Mouse (Mus musculus) MEL (cell line): Measurements from ENCODE around the gene Bace1. TPM values are rescaled to one million over a fixed set of nuclear protein-coding genes. Genes with fewer than 3 reads are reported as not detected.

Source experiments
- DNase-seq: peaks from one replicate; pipeline ENCODE4 v3.0.0; 2011; ENCODE audit warnings: low read depth, low spot score
- H3K27ac ChIP-seq: 2 replicates; pipeline ENCODE4 v1.5.1; 2012; ENCODE audit warnings: low read depth, mild to moderate bottlenecking, control low read depth, low read length, moderate library complexity; ENCODE audit not compliant: control insufficient read depth
- H3K27me3 ChIP-seq, 2 experiments: fragments of 150-350 bp in 1 of 2; sonication (generic) in 1 of 2; 2 replicates each; pipeline ENCODE4 v1.6.1; 2012; ENCODE audit warnings: low read length in 2 of 2, mild to moderate bottlenecking in 2 of 2, improper control_type of control experiment in 1 of 2, moderate library complexity in 1 of 2; ENCODE audit not compliant: insufficient read depth in 2 of 2, control insufficient read depth in 1 of 2
- H3K36me3 ChIP-seq, 2 experiments: 2 replicates each; pipeline ENCODE4 v1.6.1; 2012 to 2014; ENCODE audit warnings: low read length in 2 of 2, improper control_type of control experiment in 1 of 2, inconsistent platforms in 1 of 2, mild to moderate bottlenecking in 1 of 2; ENCODE audit not compliant: insufficient read depth in 2 of 2, control insufficient read depth in 1 of 2
- H3K4me1 ChIP-seq, 2 experiments: fragments of 150-350 bp in 1 of 2; sonication (generic) in 1 of 2; 2 replicates each; pipeline ENCODE4 v1.6.1; 2012; ENCODE audit warnings: low read length in 2 of 2, improper control_type of control experiment in 1 of 2, mild to moderate bottlenecking in 1 of 2; ENCODE audit not compliant: insufficient read depth in 2 of 2, control insufficient read depth in 1 of 2
- H3K4me3 ChIP-seq, 2 experiments: fragments of 150-350 bp in 1 of 2; sonication (generic) in 1 of 2; 2 replicates each; pipeline ENCODE4 v1.5.1; 2012; ENCODE audit warnings: low read depth in 2 of 2, low read length in 2 of 2, mild to moderate bottlenecking in 2 of 2, moderate library complexity in 2 of 2, control low read depth in 1 of 2, improper control_type of control experiment in 1 of 2; ENCODE audit not compliant: control insufficient read depth in 1 of 2, insufficient read depth in 1 of 2
- H3K79me2 ChIP-seq: 2 replicates; pipeline ENCODE4 v1.6.1; 2012; ENCODE audit warnings: mild to moderate bottlenecking, low read length, moderate library complexity; ENCODE audit not compliant: control insufficient read depth, poor library complexity, insufficient read depth
- H3K9ac ChIP-seq: 2 replicates; pipeline ENCODE4 v1.6.1; 2012; ENCODE audit warnings: low read depth, mild to moderate bottlenecking, control low read depth, low read length, moderate library complexity; ENCODE audit not compliant: control insufficient read depth, poor library complexity, severe bottlenecking
- H3K9me3 ChIP-seq: fragments of 150-350 bp; sonication (generic); replicated peaks from 2 replicates; pipeline ENCODE4 v1.6.1; 2012; ENCODE audit warnings: mild to moderate bottlenecking, low read length, improper control_type of control experiment, moderate library complexity; ENCODE audit not compliant: insufficient read depth
- BHLHE40 ChIP-seq: IDR thresholded peaks from 2 replicates; pipeline ENCODE4 v1.6.1; 2012; ENCODE audit warnings: low read depth, mild to moderate bottlenecking, inconsistent platforms, low read length, improper control_type of control experiment, borderline replicate concordance
- CHD1 ChIP-seq: IDR thresholded peaks from 2 replicates; pipeline ENCODE4 v1.6.1; 2012; ENCODE audit warnings: low read depth, mild to moderate bottlenecking, inconsistent platforms, low read length, improper control_type of control experiment
- CHD2 ChIP-seq: IDR thresholded peaks from 2 replicates; pipeline ENCODE4 v1.6.1; 2011; ENCODE audit warnings: low read length, improper control_type of control experiment
- CTCF ChIP-seq, 3 experiments: IDR thresholded peaks in 2 of 3; conservative IDR thresholded peaks in 1 of 3; 2 replicates each; pipeline ENCODE4 v1.5.1; 2011 to 2012; ENCODE audit warnings: low read length in 3 of 3, low read depth in 2 of 3, mild to moderate bottlenecking in 2 of 3, improper control_type of control experiment in 1 of 3, inconsistent platforms in 1 of 3, mixed read lengths in 1 of 3, moderate library complexity in 1 of 3; ENCODE audit not compliant: control insufficient read depth in 1 of 3, insufficient read depth in 1 of 3, poor library complexity in 1 of 3, severe bottlenecking in 1 of 3
- E2F4 ChIP-seq: IDR thresholded peaks from 2 replicates; pipeline ENCODE4 v1.6.1; 2011; ENCODE audit warnings: low read depth, low read length, improper control_type of control experiment, borderline replicate concordance
- ELF1 ChIP-seq: IDR thresholded peaks from 2 replicates; pipeline ENCODE4 v1.6.1; 2014; ENCODE audit warnings: low read depth, mild to moderate bottlenecking, inconsistent platforms, low read length, improper control_type of control experiment, moderate library complexity
- EP300 ChIP-seq, 2 experiments: IDR thresholded peaks; 2 replicates each; pipeline ENCODE4 v1.6.1; 2011; ENCODE audit warnings: improper control_type of control experiment in 2 of 2, low read length in 2 of 2, low read depth in 1 of 2, mild to moderate bottlenecking in 1 of 2
- ETS1 ChIP-seq: IDR thresholded peaks from 2 replicates; pipeline ENCODE4 v1.6.1; 2012; ENCODE audit warnings: low read depth, mild to moderate bottlenecking, inconsistent platforms, low read length, improper control_type of control experiment, moderate library complexity
- GABPA ChIP-seq: IDR thresholded peaks from 2 replicates; pipeline ENCODE4 v1.6.1; 2012; ENCODE audit warnings: low read depth, mild to moderate bottlenecking, inconsistent platforms, low read length, improper control_type of control experiment, moderate library complexity
- GATA1 ChIP-seq: IDR thresholded peaks from 2 replicates; pipeline ENCODE4 v1.6.1; 2011; ENCODE audit warnings: low read depth, low read length, improper control_type of control experiment
- HCFC1 ChIP-seq: IDR thresholded peaks from 2 replicates; pipeline ENCODE4 v1.6.1; 2012; ENCODE audit warnings: low read depth, mild to moderate bottlenecking, inconsistent platforms, low read length, improper control_type of control experiment, moderate library complexity
- JUND ChIP-seq: IDR thresholded peaks from 2 replicates; pipeline ENCODE4 v1.6.1; 2011; ENCODE audit warnings: low read depth, mild to moderate bottlenecking, improper control_type of control experiment, low read length
- KAT2A ChIP-seq: conservative IDR thresholded peaks from 2 replicates; pipeline ENCODE4 v1.6.1; 2012; ENCODE audit warnings: low read depth, low read length, improper control_type of control experiment, inconsistent platforms
- MAFK ChIP-seq: IDR thresholded peaks from 2 replicates; pipeline ENCODE4 v1.6.1; 2011; ENCODE audit warnings: low read depth, mild to moderate bottlenecking, low read length, improper control_type of control experiment, borderline replicate concordance
- MAX ChIP-seq: IDR thresholded peaks from 2 replicates; pipeline ENCODE4 v1.6.1; 2011; ENCODE audit warnings: low read length, improper control_type of control experiment
- MAZ ChIP-seq: IDR thresholded peaks from 2 replicates; pipeline ENCODE4 v1.6.1; 2012; ENCODE audit warnings: low read depth, mild to moderate bottlenecking, inconsistent platforms, low read length, improper control_type of control experiment
- MEF2A ChIP-seq: IDR thresholded peaks from 2 replicates; pipeline ENCODE4 v1.6.1; 2014; ENCODE audit warnings: low read depth, mild to moderate bottlenecking, inconsistent platforms, low read length, improper control_type of control experiment; ENCODE audit not compliant: poor library complexity, insufficient replicate concordance, severe bottlenecking; ENCODE audit errors: extremely low read depth
- MXI1 ChIP-seq: IDR thresholded peaks from 2 replicates; pipeline ENCODE4 v1.6.1; 2011; ENCODE audit warnings: mild to moderate bottlenecking, low read depth, low read length, improper control_type of control experiment
- MYB ChIP-seq: IDR thresholded peaks from 2 replicates; pipeline ENCODE4 v1.6.1; 2011; ENCODE audit warnings: mild to moderate bottlenecking, low read depth, low read length, improper control_type of control experiment
- NELFE ChIP-seq: IDR thresholded peaks from 2 replicates; pipeline ENCODE4 v1.6.1; 2011; ENCODE audit warnings: low read depth, low read length, improper control_type of control experiment
- NRF1 ChIP-seq: IDR thresholded peaks from 2 replicates; pipeline ENCODE4 v1.6.1; 2014; ENCODE audit warnings: low read depth, mild to moderate bottlenecking, inconsistent platforms, low read length, improper control_type of control experiment, moderate library complexity; ENCODE audit not compliant: poor library complexity, insufficient read depth, severe bottlenecking
- POLR2A ChIP-seq, 2 experiments: IDR thresholded peaks; 2 replicates each; pipeline ENCODE4 v1.6.1; 2011 to 2012; ENCODE audit warnings: low read length in 2 of 2, mild to moderate bottlenecking in 2 of 2, control low read depth in 1 of 2, improper control_type of control experiment in 1 of 2, low read depth in 1 of 2, moderate library complexity in 1 of 2; ENCODE audit not compliant: control insufficient read depth in 1 of 2, insufficient read depth in 1 of 2, poor library complexity in 1 of 2
- POLR2AphosphoS2 ChIP-seq: IDR thresholded peaks from 2 replicates; pipeline ENCODE4 v1.6.1; 2011; ENCODE audit warnings: low read length, improper control_type of control experiment
- POLR2AphosphoS5 ChIP-seq: IDR thresholded peaks from 2 replicates; pipeline ENCODE4 v1.6.1; 2012; ENCODE audit warnings: low read depth, borderline replicate concordance, mild to moderate bottlenecking, inconsistent platforms, low read length, moderate library complexity, mixed read lengths
- RAD21 ChIP-seq: IDR thresholded peaks from 2 replicates; pipeline ENCODE4 v1.6.1; 2011; ENCODE audit warnings: mild to moderate bottlenecking, low read depth, low read length, improper control_type of control experiment
- RCOR1 ChIP-seq: IDR thresholded peaks from 2 replicates; pipeline ENCODE4 v1.6.1; 2012; ENCODE audit warnings: low read depth, mild to moderate bottlenecking, inconsistent platforms, low read length, improper control_type of control experiment
- SIN3A ChIP-seq: IDR thresholded peaks from 2 replicates; pipeline ENCODE4 v1.6.1; 2012; ENCODE audit warnings: low read length, improper control_type of control experiment, inconsistent platforms
- SMC3 ChIP-seq: IDR thresholded peaks from 2 replicates; pipeline ENCODE4 v1.6.1; 2011; ENCODE audit warnings: low read depth, low read length, improper control_type of control experiment
- TAL1 ChIP-seq: IDR thresholded peaks from 2 replicates; pipeline ENCODE4 v1.6.1; 2012; ENCODE audit warnings: mild to moderate bottlenecking, inconsistent platforms, low read length, moderate library complexity, mixed read lengths
- TBP ChIP-seq: IDR thresholded peaks from 2 replicates; pipeline ENCODE4 v1.8.0; 2011; ENCODE audit warnings: low read depth, low read length, improper control_type of control experiment
- TCF12 ChIP-seq: IDR thresholded peaks from 2 replicates; pipeline ENCODE4 v1.6.1; 2014; ENCODE audit warnings: low read depth, mild to moderate bottlenecking, inconsistent platforms, low read length, improper control_type of control experiment, moderate library complexity
- UBTF ChIP-seq: IDR thresholded peaks from 2 replicates; pipeline ENCODE4 v1.6.1; 2012; ENCODE audit warnings: low read depth, mild to moderate bottlenecking, inconsistent platforms, low read length, improper control_type of control experiment, moderate library complexity, borderline replicate concordance; ENCODE audit not compliant: insufficient read depth
- USF1 ChIP-seq: IDR thresholded peaks from 2 replicates; pipeline ENCODE4 v1.6.1; 2014; ENCODE audit warnings: low read depth, mild to moderate bottlenecking, inconsistent platforms, low read length, improper control_type of control experiment, moderate library complexity
- ZC3H11A ChIP-seq: IDR thresholded peaks from 2 replicates; pipeline ENCODE4 v1.6.1; 2012; ENCODE audit warnings: low read depth, mild to moderate bottlenecking, inconsistent platforms, low read length, improper control_type of control experiment
- ZKSCAN1 ChIP-seq: IDR thresholded peaks from 2 replicates; pipeline ENCODE4 v1.6.1; 2012; ENCODE audit warnings: low read depth, mild to moderate bottlenecking, inconsistent platforms, low read length, improper control_type of control experiment, moderate library complexity
- ZNF384 ChIP-seq: IDR thresholded peaks from 2 replicates; pipeline ENCODE4 v1.6.1; 2012; ENCODE audit warnings: low read depth, mild to moderate bottlenecking, inconsistent platforms, low read length, improper control_type of control experiment
- polyA plus RNA-seq, 2 experiments: library from polyadenylated mRNA; stranded (reverse) in 1 of 2; unstranded in 1 of 2; fragments of >175 nt in 1 of 2; fragments of >200 nt in 1 of 2; gene quantifications; 2 replicates each; pipeline versions ENCODE4 v1.2.1 to v1.2.4; 2012; ENCODE audit warnings: low replicate concordance in 2 of 2, low read depth in 1 of 2; ENCODE audit not compliant: insufficient read length in 2 of 2, insufficient read depth in 1 of 2, missing spikeins in 1 of 2
- total RNA-seq: library from RNA; depleted of rRNA; stranded (reverse); fragments of 300-350 nt; gene quantifications from 2 replicates; pipeline ENCODE4 v1.2.3, GENCODE M21; 2012

Bace1 gene
- total and polyA plus RNA-seq, 3 experiments: 0.27 to 4.0 TPM; not detected in 1

- peak; percentile 86 for DNase-seq
- H3K79me2 ChIP-seq: peaks cover 15% of the 10 kb centered on the region
- no peaks in the 10 kb centered on the region for H3K27me3 ChIP-seq
- H3K27ac ChIP-seq: peak within 1 kb of the TSS; percentile 85
- H3K4me1 ChIP-seq: peaks cover 3 to 8% of the 10 kb centered on the region in 2 experiments
- H3K36me3 ChIP-seq: peaks cover 0 to 5% of the 10 kb centered on the region in 2 experiments; a peak in 2 of 4 replicates
- H3K4me3 ChIP-seq: peak within 1 kb of the TSS; percentile 97 to 99
- H3K9me3 ChIP-seq: no peaks in the 10 kb centered on the region
- H3K9ac ChIP-seq: peak within 1 kb of the TSS; percentile 97
- peak; percentile 53 to 94 (median 84); a peak in 5 of 6 replicates for TF ChIP-seq CTCF (IDR thresholded peaks at IDR 0.05 in 2 of 3, conservative IDR thresholded peaks at IDR 0.05 in 1 of 3; ENCODE audit: control insufficient read depth in 1 of 3, insufficient read depth in 1 of 3, low read depth in 2 of 3, low read length in 3 of 3, poor library complexity in 1 of 3, severe bottlenecking in 1 of 3)
- TF ChIP-seq POLR2AphosphoS5: no peak
- peak; percentile 30 for TF ChIP-seq MXI1
- TF ChIP-seq TBP: peak; percentile 31; the same call in 1 of the 2 replicates
- TF ChIP-seq SIN3A: peak; percentile 90
- peak; percentile 57 to 83; a peak in 2 of 4 replicates for TF ChIP-seq POLR2A (IDR thresholded peaks at IDR 0.05; ENCODE audit: control insufficient read depth in 1 of 2, insufficient read depth in 1 of 2, low read depth in 1 of 2, low read length in 2 of 2, poor library complexity in 1 of 2)
- peak; percentile 35; the same call in 1 of the 2 replicates for TF ChIP-seq NRF1
- TF ChIP-seq NELFE: peak; percentile 74
- TF ChIP-seq GABPA: peak; percentile 63; the same call in 1 of the 2 replicates
- TF ChIP-seq ZNF384: no peak
- no peak for TF ChIP-seq RCOR1
- peak; percentile 82 for TF ChIP-seq MAZ
- TF ChIP-seq TCF12: 0 out of 2 replicates have a peak, but pooled peaks have one; percentile 9
- TF ChIP-seq SMC3: peak; percentile 43
- TF ChIP-seq MYB: no peak
- TF ChIP-seq HCFC1: peak; percentile 73
- no peak for TF ChIP-seq MEF2A
- peak; percentile 62 for TF ChIP-seq ELF1
- TF ChIP-seq UBTF: no peak
- no peak for TF ChIP-seq CHD1
- TF ChIP-seq CHD2: no peak; the same call in 1 of the 2 replicates
- TF ChIP-seq KAT2A: no peak; the same call in 1 of the 2 replicates
- TF ChIP-seq E2F4: no peak
- TF ChIP-seq POLR2AphosphoS2: no peak; the same call in 1 of the 2 replicates
- peak; percentile 32; the same call in 1 of the 2 replicates for TF ChIP-seq USF1
- TF ChIP-seq MAFK: no peak
- TF ChIP-seq RAD21: no peak; the same call in 1 of the 2 replicates
- no peak for TF ChIP-seq ZKSCAN1
- TF ChIP-seq MAX: no peak
- no peak for TF ChIP-seq ETS1
- no peak for TF ChIP-seq JUND
- TF ChIP-seq ZC3H11A: no peak
- TF ChIP-seq EP300 (IDR thresholded peaks at IDR 0.05; ENCODE audit: low read depth in 1 of 2, low read length in 2 of 2): 0 out of 4 replicates have a peak, but pooled peaks of 1 of the 2 experiments have one; percentile 16
- no peak for TF ChIP-seq TAL1
- peak; percentile 37; the same call in 1 of the 2 replicates for TF ChIP-seq BHLHE40
- TF ChIP-seq GATA1: no peak
Measured at GRCm38 (mm10) chr9:45906355-45907077, 68.1 kb downstream of the Bace1 start, which contains the start of the genes Pcsk7 and Rnf214. TSS of gene Pcsk7 (plus strand) at chr9:45906497. TSS of gene Rnf214 (minus strand) at chr9:45906911.
